ENCODE assay signal across 7 mouse cellular contexts in genomic region chr6:37473674-37474342, GRCm38 (mm10). TPM values are rescaled to one million over a fixed set of nuclear protein-coding genes. Genes with fewer than 3 reads are reported as not detected.
DNase-seq lines count a peak whose midpoint lies in the region; ATAC-seq and TF ChIP-seq lines count a peak whose summit lies in the region.

No protein-coding gene starts in this region.

- no peak overlapping the region for H3K27ac ChIP-seq in layer of hippocampus, adult 2 months
- no peak overlapping the region for H3K27ac ChIP-seq in embryonic facial prominence, embryonic 10.5 days (replicated peaks)
- H3K27ac ChIP-seq in liver, postnatal 0 days (ENCODE audit: low read depth) = no peak overlapping the region
- H3K27ac ChIP-seq in midbrain, embryonic 11.5 days (ENCODE audit: low read depth, low read length) = no peak overlapping the region
- no peak overlapping the region for H3K27ac ChIP-seq in hindbrain, embryonic 10.5 days

- no peak overlapping the region for H3K9ac ChIP-seq in liver, postnatal 0 days (replicated peaks)
- H3K9ac ChIP-seq in midbrain, embryonic 11.5 days (ENCODE audit: low read length) = no peak overlapping the region

- H3K4me2 ChIP-seq in liver, postnatal 0 days (ENCODE audit: low read depth, low read length) = no peak overlapping the region
- no peak overlapping the region for H3K4me2 ChIP-seq in midbrain, embryonic 11.5 days

- peak; percentile 76 for TF ChIP-seq CTCF in layer of hippocampus, adult 2 months (conservative IDR thresholded peaks at IDR 0.05)
- peak; percentile 46 for TF ChIP-seq CTCF in liver, postnatal 0 days (IDR thresholded peaks at IDR 0.05; ENCODE audit: low read depth)

- no peak for ATAC-seq in liver, postnatal 0 days
- ATAC-seq in midbrain, embryonic 11.5 days (ENCODE audit: low FRiP score) = no peak

- no peaks in the 10 kb centered on the region for H3K9me3 ChIP-seq in embryonic facial prominence, embryonic 10.5 days
- no peaks in the 10 kb centered on the region for H3K9me3 ChIP-seq in liver, postnatal 0 days (ENCODE audit: low read length)
- no peaks in the 10 kb centered on the region for H3K9me3 ChIP-seq in midbrain, embryonic 11.5 days (ENCODE audit: control insufficient read depth, low read length)
- H3K9me3 ChIP-seq in hindbrain, embryonic 10.5 days = no peaks in the 10 kb centered on the region; the same call in 1 of the 2 replicates

- no peaks in the 10 kb centered on the region for H3K27me3 ChIP-seq in embryonic facial prominence, embryonic 10.5 days (replicated peaks; ENCODE audit: low read depth, poor library complexity, severe bottlenecking)
- H3K27me3 ChIP-seq in liver, postnatal 0 days (ENCODE audit: insufficient read depth, low read length) = no peaks in the 10 kb centered on the region
- H3K27me3 ChIP-seq in midbrain, embryonic 11.5 days (ENCODE audit: control insufficient read depth, insufficient read depth, low read length) = no peaks in the 10 kb centered on the region
- H3K27me3 ChIP-seq in hindbrain, embryonic 10.5 days (ENCODE audit: insufficient read depth, poor library complexity, severe bottlenecking) = no peaks in the 10 kb centered on the region

- WGBS in embryonic facial prominence, embryonic 10.5 days = 86% methylated on average over 4 of the region's 4 CpGs
- WGBS in liver, postnatal 0 days (ENCODE audit: insufficient replicate concordance) = 75% methylated on average over 4 of the region's 4 CpGs
- WGBS in midbrain, embryonic 11.5 days = 90% methylated on average over 4 of the region's 4 CpGs
- WGBS in hindbrain, embryonic 10.5 days = 88% methylated on average over 4 of the region's 4 CpGs

- peak in 1 of 2 experiments; percentile 32 for DNase-seq in layer of hippocampus, adult 2 months (ENCODE audit: low spot score in 2 of 2)
- no peak for DNase-seq in layer of hippocampus, adult 9-11 months
- peak; percentile 61 for DNase-seq in NIH3T3 (ENCODE audit: low read depth)
- DNase-seq in embryonic facial prominence, embryonic 10.5 days (ENCODE audit: low spot score) = peak; percentile 15
- no peak for DNase-seq in liver, postnatal 0 days
- DNase-seq in midbrain, embryonic 11.5 days (ENCODE audit: low spot score, missing footprints) = no peak
- DNase-seq in hindbrain, embryonic 10.5 days (ENCODE audit: low spot score) = no peak

- TF ChIP-seq EP300 in liver, postnatal 0 days (IDR thresholded peaks at IDR 0.05; ENCODE audit: low read depth) = no peak

- H3K4me3 ChIP-seq in layer of hippocampus, adult 2 months = no peak overlapping the region
- no peak overlapping the region for H3K4me3 ChIP-seq in embryonic facial prominence, embryonic 10.5 days
- H3K4me3 ChIP-seq in liver, postnatal 0 days (ENCODE audit: low read depth, low read length) = no peak overlapping the region
- no peak overlapping the region for H3K4me3 ChIP-seq in midbrain, embryonic 11.5 days (ENCODE audit: low read depth, low read length)
- no peak overlapping the region for H3K4me3 ChIP-seq in hindbrain, embryonic 10.5 days

- no peaks in the 10 kb centered on the region for H3K36me3 ChIP-seq in embryonic facial prominence, embryonic 10.5 days (replicated peaks)
- H3K36me3 ChIP-seq in liver, postnatal 0 days (replicated peaks; ENCODE audit: insufficient read depth, low read length) = no peaks in the 10 kb centered on the region
- no peaks in the 10 kb centered on the region for H3K36me3 ChIP-seq in midbrain, embryonic 11.5 days (ENCODE audit: control insufficient read depth, insufficient read depth, low read length)
- H3K36me3 ChIP-seq in hindbrain, embryonic 10.5 days = no peaks in the 10 kb centered on the region

- no peaks in the 10 kb centered on the region for H3K4me1 ChIP-seq in embryonic facial prominence, embryonic 10.5 days
- no peaks in the 10 kb centered on the region for H3K4me1 ChIP-seq in liver, postnatal 0 days (ENCODE audit: insufficient read depth)
- no peaks in the 10 kb centered on the region for H3K4me1 ChIP-seq in midbrain, embryonic 11.5 days (ENCODE audit: control insufficient read depth, insufficient read depth, low read length)
- H3K4me1 ChIP-seq in hindbrain, embryonic 10.5 days (replicated peaks) = no peaks in the 10 kb centered on the region

RNA-seq across cellular contexts. Expression of gene Creb3l2, which starts 31.9 kb away (rescaled TPM):
- total RNA-seq in layer of hippocampus, adult 2 months (2021) = 1 to 10 TPM; 8.3 to 9.8 TPM
- polyA plus RNA-seq in embryonic facial prominence, embryonic 10.5 days (2016; fragmentation: Nextera tagmentation; extraction: Ambion mirVana) = 12.4 and 12.5 TPM in 2 replicates
- polyA plus RNA-seq in liver, postnatal 0 days (2015; fragmentation: Nextera tagmentation; extraction: Ambion mirVana) = 2.1 TPM in 2 replicates
- polyA plus RNA-seq in midbrain, embryonic 11.5 days (2014; fragmentation: Nextera tagmentation; extraction: Ambion mirVana) = 4.9 and 5.5 TPM in 2 replicates
- polyA plus RNA-seq in hindbrain, embryonic 10.5 days (2016; fragmentation: Nextera tagmentation; extraction: Ambion mirVana) = 7.6 and 9.4 TPM in 2 replicates

RNA-seq across cellular contexts. Expression of gene Akr1d1, which starts 56.2 kb away (rescaled TPM):
- total RNA-seq in layer of hippocampus, adult 2 months (2021) = not detected
- not detected in 2 replicates for polyA plus RNA-seq in embryonic facial prominence, embryonic 10.5 days (2016; fragmentation: Nextera tagmentation; extraction: Ambion mirVana)
- polyA plus RNA-seq in liver, postnatal 0 days (2015; fragmentation: Nextera tagmentation; extraction: Ambion mirVana) = 74.3 and 79.1 TPM in 2 replicates
- polyA plus RNA-seq in midbrain, embryonic 11.5 days (2014; fragmentation: Nextera tagmentation; extraction: Ambion mirVana) = not detected in 2 replicates
- not detected in 2 replicates for polyA plus RNA-seq in hindbrain, embryonic 10.5 days (2016; fragmentation: Nextera tagmentation; extraction: Ambion mirVana)

Comparison
In these comparisons a context has a peak if more than half of its experiments do, and no peak if none do; other contexts are left out.
1. DNase-seq: peak in NIH3T3 (single experiment) and embryonic facial prominence, embryonic 10.5 days (single experiment); none in layer of hippocampus, adult 9-11 months (single experiment), liver, postnatal 0 days (single experiment), midbrain, embryonic 11.5 days (single experiment) and hindbrain, embryonic 10.5 days (single experiment).
2. RNA of gene Akr1d1, which starts 56.2 kb away (polyA plus RNA-seq): 74.3 to 79.1 TPM in liver, postnatal 0 days; not detected in embryonic facial prominence, embryonic 10.5 days, not detected in midbrain, embryonic 11.5 days and not detected in hindbrain, embryonic 10.5 days; every median in the first group is over 10 times any median in the second.